Mouse (Mus musculus) mouse embryonic stem cell (cell line): Measurements from ENCODE around the gene Cog5.

ENCODE experiments used
- in situ Hi-C, 2 experiments: fragments of 300-500 bp; cut with MboI; formaldehyde crosslinking; loops; 1 replicate in 1 of 2; 3 replicates in 1 of 2; pipeline ENCODE4 v1.14.3; 2019 to 2020; ENCODE audit warnings: low sequenced_read_pairs in 2 of 2, low pct_unique_long_range_greater_than_20kb in 1 of 2, mixed read lengths in 1 of 2; ENCODE audit not compliant: unreplicated experiment in 1 of 2

The Cog5 gene

GRCm38 (mm10) chr12:31773612-31774011 is 118.9 kb downstream of the Cog5 start:
- in situ Hi-C loops: no loop called here

- in situ Hi-C loops: no loop called here
Observed at GRCm38 (mm10) chr12:31784291-31784690, 129.6 kb downstream of the Cog5 start.

GRCm38 (mm10) chr12:31788530-31788929 is 133.9 kb downstream of the Cog5 start:
- in situ Hi-C loops: no loop called here

- in situ Hi-C loops: no loop called here
Observed at GRCm38 (mm10) chr12:31806410-31807154, 151.9 kb downstream of the Cog5 start.

- in situ Hi-C loops: no loop called here
Observed at GRCm38 (mm10) chr12:31818051-31818461, 163.4 kb downstream of the Cog5 start.

- in situ Hi-C loops: no loop called here
Observed at GRCm38 (mm10) chr12:31819096-31819495, 164.4 kb downstream of the Cog5 start.

- in situ Hi-C loops: no loop called here
Observed at GRCm38 (mm10) chr12:31819520-31819919, 164.9 kb downstream of the Cog5 start.

GRCm38 (mm10) chr12:31823671-31824070 is 169.0 kb downstream of the Cog5 start:
- in situ Hi-C loops: no loop called here

- in situ Hi-C loops: no loop called here
Observed at GRCm38 (mm10) chr12:31824831-31825230, 170.2 kb downstream of the Cog5 start.

- in situ Hi-C loops: no loop called here
Observed at GRCm38 (mm10) chr12:31825821-31826220, 171.2 kb downstream of the Cog5 start.

GRCm38 (mm10) chr12:31826476-31826875 is 171.8 kb downstream of the Cog5 start:
- in situ Hi-C loops: no loop called here

- in situ Hi-C loops: no loop called here
Observed at GRCm38 (mm10) chr12:31835480-31835879, 180.8 kb downstream of the Cog5 start.

GRCm38 (mm10) chr12:31836211-31836610 is 181.5 kb downstream of the Cog5 start:
- in situ Hi-C loops: no loop called here

- in situ Hi-C loops: no loop called here
Observed at GRCm38 (mm10) chr12:31838521-31838920, 183.9 kb downstream of the Cog5 start.

- in situ Hi-C loops: no loop called here
Observed at GRCm38 (mm10) chr12:31839249-31839648, 184.6 kb downstream of the Cog5 start.

GRCm38 (mm10) chr12:31846077-31846476 is 191.4 kb downstream of the Cog5 start:
- in situ Hi-C loops: no loop called here

- in situ Hi-C loops: no loop called here
Observed at GRCm38 (mm10) chr12:31848630-31849415, 194.2 kb downstream of the Cog5 start.

- in situ Hi-C loops: no loop called here
Observed at GRCm38 (mm10) chr12:31849601-31850000, 194.9 kb downstream of the Cog5 start.

- in situ Hi-C loops: no loop called here
Observed at GRCm38 (mm10) chr12:31854039-31854438, 199.4 kb downstream of the Cog5 start.

- in situ Hi-C loops: no loop called here
Observed at GRCm38 (mm10) chr12:31854817-31855216, 200.1 kb downstream of the Cog5 start.
